Mouse (Mus musculus) heart, embryonic 14.5 days (tissue): ENCODE measurements at regions not wholly inside any gene's neighbourhood (a gene's known extent, or its start where the extent isn't known, plus 50 kb on each side); places are given as distances from the start of the nearest gene placed in this dataset.
A peak's percentile ranks its signal among the peaks of the same experiment; 100 is the strongest.

Source experiments
- ATAC-seq: fragments of 200-750 bp; cut with Nextera tagmentation; 2 replicates; pipeline ENCODE4 v1.8.0; 2017; ENCODE audit warnings: low read depth, moderate TSS enrichment; ENCODE audit not compliant: insufficient number of reproducible peaks, insufficient read depth, low FRiP score
- H3K27ac ChIP-seq, 2 experiments: fragments of 200-500 bp in 1 of 2; fragments of 300-500 bp in 1 of 2; sonication (generic) in 1 of 2; replicated peaks in 1 of 2; 2 replicates each; pipeline ENCODE4 v1.5.1; 2012 to 2014; ENCODE audit warnings: low read depth in 2 of 2, low read length in 2 of 2, control low read depth in 1 of 2, mild to moderate bottlenecking in 1 of 2, mixed read lengths in 1 of 2; ENCODE audit not compliant: control insufficient read depth in 1 of 2, insufficient read depth in 1 of 2
- H3K27me3 ChIP-seq: fragments of 300-500 bp; sonication (generic); 2 replicates; pipeline ENCODE4 v1.6.1; 2014; ENCODE audit warnings: mild to moderate bottlenecking, low read length, control low read depth; ENCODE audit not compliant: control insufficient read depth, insufficient read depth
- H3K36me3 ChIP-seq: fragments of 300-500 bp; sonication (generic); 2 replicates; pipeline ENCODE4 v1.6.1; 2014; ENCODE audit warnings: mild to moderate bottlenecking, control low read depth, low read length, mixed read lengths; ENCODE audit not compliant: control insufficient read depth, insufficient read depth
- H3K4me1 ChIP-seq, 2 experiments: fragments of 200-500 bp in 1 of 2; fragments of 300-500 bp in 1 of 2; sonication (generic) in 1 of 2; 2 replicates each; pipeline ENCODE4 v1.6.1; 2012 to 2014; ENCODE audit warnings: low read length in 2 of 2, control low read depth in 1 of 2, mixed read lengths in 1 of 2; ENCODE audit not compliant: control insufficient read depth in 2 of 2, insufficient read depth in 2 of 2
- H3K4me2 ChIP-seq: fragments of 300-500 bp; sonication (generic); 2 replicates; pipeline ENCODE4 v1.6.1; 2014; ENCODE audit warnings: mild to moderate bottlenecking, low read length
- H3K4me3 ChIP-seq, 2 experiments: fragments of 200-500 bp in 1 of 2; fragments of 300-500 bp in 1 of 2; sonication (generic) in 1 of 2; 2 replicates each; pipeline ENCODE4 v1.5.1; 2012 to 2014; ENCODE audit warnings: low read length in 2 of 2, mild to moderate bottlenecking in 2 of 2, control low read depth in 1 of 2, low read depth in 1 of 2, moderate library complexity in 1 of 2; ENCODE audit not compliant: control insufficient read depth in 1 of 2, insufficient read depth in 1 of 2
- H3K9ac ChIP-seq: fragments of 300-500 bp; sonication (generic); 2 replicates; pipeline ENCODE4 v1.6.1; 2014; ENCODE audit warnings: mild to moderate bottlenecking, low read length
- H3K9me3 ChIP-seq: fragments of 300-500 bp; sonication (generic); 2 replicates; pipeline ENCODE4 v1.6.1; 2016; ENCODE audit warnings: low read length, control low read depth; ENCODE audit not compliant: control insufficient read depth
- WGBS: fragments of 180-500 bp; shearing (Covaris S2); extraction: QIAGEN DNeasy Blood & Tissue Kit; methylation state at CpG from one replicate; pipeline ENCODE4 v1.1.7; 2014; 5-methylcytosine and 5-hydroxymethylcytosine counted together

GRCm38 (mm10) chr16:29950791-29951190 lies 113.4 kb upstream of the Hes1 start:
- WGBS = 86% methylated on average over 4 of the region's 4 CpGs
- peaks cover 15 to 19% of the 10 kb centered on the region in 2 experiments for H3K4me1 ChIP-seq
- no peaks in the 10 kb centered on the region for H3K9me3 ChIP-seq
- no peak overlapping the region for H3K9ac ChIP-seq
- no peak overlapping the region for H3K27ac ChIP-seq
- no peak for ATAC-seq
- no peaks in the 10 kb centered on the region for H3K27me3 ChIP-seq
- no peak overlapping the region for H3K4me3 ChIP-seq
- no peaks in the 10 kb centered on the region for H3K36me3 ChIP-seq
- no peak overlapping the region for H3K4me2 ChIP-seq

GRCm38 (mm10) chr16:29954700-29955099 lies 109.5 kb upstream of the Hes1 start:
- Histone ChIP-seq H3K4me2 (no peak overlapping the region), H3K36me3 (no peaks in the 10 kb centered on the region), H3K9me3 (no peaks in the 10 kb centered on the region), H3K4me3 (no peak overlapping the region), H3K9ac (no peak overlapping the region), H3K27me3 (no peaks in the 10 kb centered on the region), H3K27ac (no peak overlapping the region), H3K4me1 (peaks cover 4 to 11% of the 10 kb centered on the region in 2 experiments)
- WGBS = 64% methylated on average over 10 of the region's 10 CpGs
- no peak for ATAC-seq

- H3K9ac ChIP-seq = no peak overlapping the region
- H3K27ac ChIP-seq = no peak overlapping the region
- no peaks in the 10 kb centered on the region for H3K27me3 ChIP-seq
- WGBS = 47% methylated on average over 7 of the region's 7 CpGs
- no peak overlapping the region for H3K4me2 ChIP-seq
- ATAC-seq = no peak
- no peaks in the 10 kb centered on the region for H3K9me3 ChIP-seq
- H3K4me1 ChIP-seq = peaks cover 9 to 22% of the 10 kb centered on the region in 2 experiments
- H3K36me3 ChIP-seq = no peaks in the 10 kb centered on the region
- H3K4me3 ChIP-seq = no peak overlapping the region
Observed at GRCm38 (mm10) chr16:29956904-29957303, 107.3 kb upstream of the Hes1 start.

GRCm38 (mm10) chr16:29959939-29960637 lies 104.1 kb upstream of the Hes1 start:
- WGBS = 59% methylated on average over 12 of the region's 12 CpGs
- H3K4me2 ChIP-seq = no peak overlapping the region
- no peaks in the 10 kb centered on the region for H3K36me3 ChIP-seq
- 0 out of 2 replicates have a peak, but pooled peaks cover 4% of the 10 kb centered on the region for H3K9me3 ChIP-seq
- no peaks in the 10 kb centered on the region for H3K27me3 ChIP-seq
- H3K9ac ChIP-seq = no peak overlapping the region
- H3K4me1 ChIP-seq = peaks cover 6 to 15% of the 10 kb centered on the region in 2 experiments; a peak in 2 of 4 replicates
- H3K4me3 ChIP-seq = no peak overlapping the region
- no peak for ATAC-seq
- no peak overlapping the region for H3K27ac ChIP-seq

GRCm38 (mm10) chr16:29963284-29963683 lies 100.9 kb upstream of the Hes1 start:
- Histone ChIP-seq H3K27ac (no peak overlapping the region), H3K27me3 (no peaks in the 10 kb centered on the region), H3K9me3 (0 out of 2 replicates have a peak, but pooled peaks cover 4% of the 10 kb centered on the region), H3K4me2 (no peak overlapping the region), H3K4me3 (no peak overlapping the region), H3K4me1 (peaks cover 6 to 10% of the 10 kb centered on the region in 2 experiments; a peak in 2 of 4 replicates), H3K36me3 (no peaks in the 10 kb centered on the region), H3K9ac (no peak overlapping the region)
- whole genome bisulfite sequencing = 52% methylated on average over 4 of the region's 4 CpGs
- no peak for ATAC-seq

GRCm38 (mm10) chr16:29964563-29964962 lies 99.6 kb upstream of the Hes1 start:
- Histone ChIP-seq H3K4me2 (no peak overlapping the region), H3K36me3 (no peaks in the 10 kb centered on the region), H3K9ac (no peak overlapping the region), H3K27ac (no peak overlapping the region), H3K9me3 (0 out of 2 replicates have a peak, but pooled peaks cover 4% of the 10 kb centered on the region), H3K4me3 (no peak overlapping the region), H3K4me1 (peaks cover 9 to 18% of the 10 kb centered on the region in 2 experiments; a peak in 3 of 4 replicates), H3K27me3 (no peaks in the 10 kb centered on the region)
- ATAC-seq = no peak
- 90% methylated on average over 8 of the region's 8 CpGs for WGBS

GRCm38 (mm10) chr16:29968743-29969142 lies 95.4 kb upstream of the Hes1 start:
- no peaks in the 10 kb centered on the region for H3K27me3 ChIP-seq
- 0 out of 4 replicates have a peak overlapping the region, but pooled peaks of 1 of the 2 experiments have one; percentile 30 for H3K27ac ChIP-seq
- H3K36me3 ChIP-seq = no peaks in the 10 kb centered on the region
- no peak overlapping the region for H3K9ac ChIP-seq
- no peak for ATAC-seq
- H3K4me3 ChIP-seq = no peak overlapping the region
- peaks cover 11 to 14% of the 10 kb centered on the region in 2 experiments for H3K4me1 ChIP-seq
- H3K9me3 ChIP-seq = 0 out of 2 replicates have a peak, but pooled peaks cover 4% of the 10 kb centered on the region
- WGBS = 55% methylated on average over 5 of the region's 5 CpGs
- H3K4me2 ChIP-seq = no peak overlapping the region
